In the genomic region with DNA sequence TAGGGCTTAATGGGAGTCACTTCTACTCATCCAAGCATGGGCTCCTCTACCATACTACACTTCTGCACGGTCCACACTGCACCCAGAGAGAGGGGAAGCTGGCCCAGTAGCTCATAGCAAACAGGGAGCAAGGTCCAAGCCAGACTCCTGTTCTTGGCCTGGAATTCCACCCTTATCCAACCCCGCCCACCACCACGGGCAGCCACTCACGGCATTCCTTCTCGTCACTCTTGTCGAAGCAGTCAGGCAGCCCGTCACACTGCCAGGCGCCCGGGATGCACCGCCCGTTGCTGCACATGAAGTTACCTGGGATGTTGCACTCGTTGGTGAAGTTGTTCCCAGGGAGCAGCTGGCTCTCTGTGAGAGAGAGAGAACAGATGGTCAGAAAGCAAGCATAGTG, we compare ENCODE assay signal across 12 mouse cellular contexts.
DNase-seq lines count a peak whose midpoint lies in the region; ATAC-seq and TF ChIP-seq lines count a peak whose summit lies in the region.
"Had no signal": no experiment of that assay in that cellular context is flagged by ENCODE, and none has a peak within 500 bp of the region (broad histone marks: within the 10 kb centered on the region; RNA-seq: fewer than 3 reads in every experiment).

No protein-coding gene starts in this region.

- no peak for TF ChIP-seq EP300 in heart, adult 2 months (IDR thresholded peaks at IDR 0.05; ENCODE audit: insufficient read depth, low read depth, low read length)

- no peak for DNase-seq in heart, adult 2 months
- no peak for DNase-seq in layer of hippocampus, postnatal 36 days
- no peak for DNase-seq in adrenal gland, adult 8-10 months
- DNase-seq in left cerebral cortex, adult 8-10 months (ENCODE audit: low spot score in 2 of 2), result no peak
- DNase-seq: adrenal gland, postnatal 14 days had no signal

- no peaks in the 10 kb centered on the region for H3K79me2 ChIP-seq in heart, adult 2 months (replicated peaks; ENCODE audit: control insufficient read depth, insufficient read depth, low read length)

- no peak for TF ChIP-seq CTCF in heart, adult 2 months (IDR thresholded peaks at IDR 0.05)

- peaks cover 23 to 35% of the 10 kb centered on the region in 2 experiments for H3K4me1 ChIP-seq in heart, embryonic 14.5 days (ENCODE audit: control insufficient read depth in 2 of 2, insufficient read depth in 2 of 2, low read length in 2 of 2)
- H3K4me1 ChIP-seq in heart, adult 2 months (ENCODE audit: control insufficient read depth, insufficient read depth, low read length), result peaks cover 4% of the 10 kb centered on the region
- peaks cover 13% of the 10 kb centered on the region for H3K4me1 ChIP-seq in intestine, embryonic 16.5 days (ENCODE audit: control insufficient read depth, insufficient read depth, low read length)
- H3K4me1 ChIP-seq in liver, embryonic 12.5 days, result peaks cover 10% of the 10 kb centered on the region; the same call in 1 of the 2 replicates
- H3K4me1 ChIP-seq in stomach, embryonic 15.5 days, result peaks cover 25% of the 10 kb centered on the region

- no peak overlapping the region for H3K4me3 ChIP-seq in heart, embryonic 14.5 days (ENCODE audit: control insufficient read depth in 1 of 2, insufficient read depth in 1 of 2, low read depth in 1 of 2, low read length in 2 of 2)
- H3K4me3 ChIP-seq in heart, adult 2 months, result no peak overlapping the region
- H3K4me3 ChIP-seq in intestine, embryonic 16.5 days (ENCODE audit: low read length), result no peak overlapping the region
- H3K4me3 ChIP-seq in liver, embryonic 12.5 days, result no peak overlapping the region
- H3K4me3 ChIP-seq in stomach, embryonic 15.5 days (replicated peaks), result no peak overlapping the region
- H3K4me3 ChIP-seq: hindbrain, embryonic 13.5 days; limb, embryonic 10.5 days had no signal

- WGBS in heart, embryonic 14.5 days, result 13% methylated on average over 12 of the region's 12 CpGs
- 59% methylated on average over 12 of the region's 12 CpGs for WGBS in heart, adult 2 months
- WGBS in intestine, embryonic 16.5 days, result 64% methylated on average over 12 of the region's 12 CpGs
- 73% methylated on average over 12 of the region's 12 CpGs for WGBS in liver, embryonic 12.5 days (ENCODE audit: insufficient replicate concordance)
- WGBS in stomach, embryonic 15.5 days, result 57% methylated on average over 12 of the region's 12 CpGs

- peak overlapping the region in 1 of 2 experiments; percentile 37; a peak in 1 of 4 replicates for H3K27ac ChIP-seq in heart, embryonic 14.5 days (replicated peaks in 1 of 2; ENCODE audit: control insufficient read depth in 1 of 2, insufficient read depth in 1 of 2, low read depth in 2 of 2, low read length in 2 of 2)
- no peak overlapping the region for H3K27ac ChIP-seq in heart, adult 2 months
- no peak overlapping the region for H3K27ac ChIP-seq in intestine, embryonic 16.5 days (ENCODE audit: low read length)
- no peak overlapping the region for H3K27ac ChIP-seq in liver, embryonic 12.5 days
- no peak overlapping the region for H3K27ac ChIP-seq in stomach, embryonic 15.5 days
- H3K27ac ChIP-seq: hindbrain, embryonic 13.5 days; limb, embryonic 10.5 days had no signal

- ATAC-seq in heart, embryonic 14.5 days (ENCODE audit: insufficient number of reproducible peaks, insufficient read depth, low FRiP score, low read depth), result peak; percentile 18; the same call in 1 of the 2 replicates
- ATAC-seq in intestine, embryonic 16.5 days, result peak; percentile 95
- ATAC-seq in liver, embryonic 12.5 days, result peak; percentile 60; the same call in 1 of the 2 replicates
- peak; percentile 80 for ATAC-seq in stomach, embryonic 15.5 days (ENCODE audit: insufficient read depth, low FRiP score, low read depth)
- ATAC-seq: forebrain, embryonic 16.5 days had no signal

- no peaks in the 10 kb centered on the region for H3K9me3 ChIP-seq in heart, embryonic 14.5 days (ENCODE audit: control insufficient read depth, low read length)
- no peaks in the 10 kb centered on the region for H3K9me3 ChIP-seq in intestine, embryonic 16.5 days (ENCODE audit: control insufficient read depth, low read length)
- no peaks in the 10 kb centered on the region for H3K9me3 ChIP-seq in liver, embryonic 12.5 days (replicated peaks)
- no peaks in the 10 kb centered on the region for H3K9me3 ChIP-seq in stomach, embryonic 15.5 days
- H3K9me3 ChIP-seq: hindbrain, embryonic 13.5 days; limb, embryonic 10.5 days had no signal

- no peaks in the 10 kb centered on the region for H3K36me3 ChIP-seq in heart, embryonic 14.5 days (ENCODE audit: control insufficient read depth, insufficient read depth, low read length)
- no peaks in the 10 kb centered on the region for H3K36me3 ChIP-seq in heart, adult 2 months (ENCODE audit: control insufficient read depth, insufficient read depth, low read length)
- H3K36me3 ChIP-seq in intestine, embryonic 16.5 days (ENCODE audit: control insufficient read depth, insufficient read depth, low read length), result no peaks in the 10 kb centered on the region
- no peaks in the 10 kb centered on the region for H3K36me3 ChIP-seq in liver, embryonic 12.5 days
- H3K36me3 ChIP-seq in stomach, embryonic 15.5 days, result peaks cover 8% of the 10 kb centered on the region; the same call in 1 of the 2 replicates

- TF ChIP-seq POLR2A in heart, adult 2 months (IDR thresholded peaks at IDR 0.05; ENCODE audit: insufficient read depth, low read depth, low read length), result no peak

- peak overlapping the region; percentile 14; the same call in 1 of the 2 replicates for H3K4me2 ChIP-seq in heart, embryonic 14.5 days (ENCODE audit: low read length)
- no peak overlapping the region for H3K4me2 ChIP-seq in intestine, embryonic 16.5 days (ENCODE audit: low read depth, low read length)
- no peak overlapping the region for H3K4me2 ChIP-seq in liver, embryonic 12.5 days
- no peak overlapping the region for H3K4me2 ChIP-seq in stomach, embryonic 15.5 days
- H3K4me2 ChIP-seq: hindbrain, embryonic 13.5 days had no signal

- 0 out of 2 replicates have a peak overlapping the region, but pooled peaks have one; percentile 3 for H3K9ac ChIP-seq in heart, embryonic 14.5 days (ENCODE audit: low read length)
- H3K9ac ChIP-seq in heart, adult 2 months (ENCODE audit: low read depth, low read length), result no peak overlapping the region
- H3K9ac ChIP-seq in intestine, embryonic 16.5 days (ENCODE audit: low read depth, low read length), result no peak overlapping the region
- H3K9ac ChIP-seq in liver, embryonic 12.5 days, result no peak overlapping the region
- no peak overlapping the region for H3K9ac ChIP-seq in stomach, embryonic 15.5 days
- H3K9ac ChIP-seq: hindbrain, embryonic 13.5 days had no signal

- H3K27me3 ChIP-seq in heart, embryonic 14.5 days (ENCODE audit: control insufficient read depth, insufficient read depth, low read length), result no peaks in the 10 kb centered on the region
- H3K27me3 ChIP-seq in heart, adult 2 months (ENCODE audit: control insufficient read depth, insufficient read depth, low read length), result no peaks in the 10 kb centered on the region
- no peaks in the 10 kb centered on the region for H3K27me3 ChIP-seq in intestine, embryonic 16.5 days (replicated peaks; ENCODE audit: control insufficient read depth, insufficient read depth, low read length)
- no peaks in the 10 kb centered on the region for H3K27me3 ChIP-seq in liver, embryonic 12.5 days (replicated peaks)
- no peaks in the 10 kb centered on the region for H3K27me3 ChIP-seq in stomach, embryonic 15.5 days (replicated peaks)
- H3K27me3 ChIP-seq: hindbrain, embryonic 13.5 days had no signal

- intact Hi-C loops in heart, adult 2 months (cut with DNase I), result no loop called here

Comparison
In these comparisons a context has a peak if more than half of its experiments do, and no peak if none do; other contexts are left out.
1. ATAC-seq: peak in every context shown above with its lines; median percentile 95 in intestine, embryonic 16.5 days; 80 in stomach, embryonic 15.5 days; 60 in liver, embryonic 12.5 days; 18 in heart, embryonic 14.5 days.